Mouse (Mus musculus): ENCODE data around the gene Fancd2os. TPM values are rescaled to one million over a fixed set of nuclear protein-coding genes. Genes with fewer than 3 reads are reported as not detected.

Fancd2os gene
- polyA plus RNA-seq, 1 experiment from 2014 or later, result not detected

DNA sequence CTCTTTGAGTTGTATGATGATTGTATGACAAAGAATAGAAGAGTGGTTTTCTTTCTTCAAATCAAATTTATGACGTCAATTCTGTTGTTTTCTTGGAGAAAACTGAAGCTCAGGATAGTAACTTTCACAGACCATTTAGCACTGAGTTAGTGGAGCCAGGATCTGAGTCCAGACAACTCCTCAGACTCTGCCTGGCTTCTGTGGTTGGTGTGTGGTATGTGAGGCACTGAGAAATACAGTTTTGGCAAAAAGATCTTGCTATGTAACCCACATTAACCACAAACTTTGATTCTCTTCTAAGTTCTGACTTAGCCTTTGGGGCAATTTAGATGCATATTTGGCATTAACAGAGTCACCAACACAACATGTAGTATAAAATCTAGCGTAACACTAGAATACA, 7.9 kb downstream of the Fancd2os start:
- Histone ChIP-seq H3K4me3 (ENCODE audit: low read depth, low read length) (no peak overlapping the region), H3K4me1 (ENCODE audit: control insufficient read depth, insufficient read depth, low read length) (no peaks in the 10 kb centered on the region), H3K9me3 (replicated peaks; ENCODE audit: control insufficient read depth, low read length, poor library complexity, severe bottlenecking) (no peaks in the 10 kb centered on the region), H3K27me3 (ENCODE audit: control insufficient read depth, insufficient read depth, low read depth, low read length) (no peaks in the 10 kb centered on the region), H3K4me2 (ENCODE audit: low read length) (no peak overlapping the region), H3K36me3 (ENCODE audit: control insufficient read depth, insufficient read depth, low read length) (no peaks in the 10 kb centered on the region), H3K9ac (ENCODE audit: low read depth, low read length) (no peak overlapping the region), H3K27ac (ENCODE audit: low read length) (no peak overlapping the region)
- ATAC-seq, result no peak
- WGBS, result 97% methylated on average over 2 of the region's 2 CpGs

DNA sequence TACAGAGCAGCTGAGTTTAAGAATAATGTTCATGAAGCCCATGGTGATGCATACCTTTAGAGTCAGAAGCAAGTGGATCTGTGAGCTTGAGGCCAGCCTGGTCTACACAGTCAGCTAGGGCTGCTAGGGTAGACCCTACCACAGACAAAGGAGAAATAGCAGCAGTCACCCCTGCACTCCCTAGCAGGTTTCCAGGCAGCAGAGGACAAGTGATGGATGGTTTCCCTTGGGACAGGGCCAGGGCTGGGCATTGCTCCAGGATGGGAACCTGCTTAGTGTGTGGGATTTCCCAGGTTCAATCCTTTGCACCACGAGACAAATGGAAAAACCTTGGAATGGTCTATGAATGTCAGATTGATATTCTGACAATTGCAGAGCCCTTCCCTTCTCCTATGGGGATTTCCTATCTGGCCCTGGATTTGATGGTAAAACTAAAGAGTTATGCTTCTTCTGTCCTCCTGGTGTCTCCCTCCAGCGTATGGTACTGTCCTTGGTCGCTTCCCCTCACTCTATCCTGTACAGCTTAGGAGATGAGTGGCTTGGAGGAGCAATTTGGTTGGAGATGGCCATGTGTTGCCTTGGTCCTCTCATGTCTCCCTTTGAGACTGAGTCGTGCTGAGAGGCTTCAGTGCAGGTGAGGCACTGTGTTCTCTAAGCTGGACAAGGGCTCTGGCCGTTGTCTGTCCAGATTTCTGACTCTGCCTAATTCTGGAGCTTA, 13.9 kb downstream of the Fancd2os start:
- Histone ChIP-seq H3K9me3 (replicated peaks; ENCODE audit: control insufficient read depth, low read length, poor library complexity, severe bottlenecking) (no peaks in the 10 kb centered on the region), H3K27ac (ENCODE audit: low read length) (no peak overlapping the region), H3K4me1 (ENCODE audit: control insufficient read depth, insufficient read depth, low read length) (no peaks in the 10 kb centered on the region), H3K4me3 (ENCODE audit: low read depth, low read length) (no peak overlapping the region), H3K9ac (ENCODE audit: low read depth, low read length) (no peak overlapping the region), H3K27me3 (ENCODE audit: control insufficient read depth, insufficient read depth, low read depth, low read length) (no peaks in the 10 kb centered on the region), H3K4me2 (ENCODE audit: low read length) (no peak overlapping the region), H3K36me3 (ENCODE audit: control insufficient read depth, insufficient read depth, low read length) (no peaks in the 10 kb centered on the region)
- WGBS, result 76% methylated on average over 5 of the region's 5 CpGs
- ATAC-seq, result no peak

GRCm38 (mm10) chr6:113585065-113585464, 15.4 kb downstream of the Fancd2os start:
- Histone ChIP-seq H3K4me1 (ENCODE audit: control insufficient read depth, insufficient read depth, low read length) (no peaks in the 10 kb centered on the region), H3K27me3 (ENCODE audit: control insufficient read depth, insufficient read depth, low read depth, low read length) (no peaks in the 10 kb centered on the region), H3K27ac (ENCODE audit: low read length) (no peak overlapping the region), H3K4me2 (ENCODE audit: low read length) (no peak overlapping the region), H3K9me3 (replicated peaks; ENCODE audit: control insufficient read depth, low read length, poor library complexity, severe bottlenecking) (no peaks in the 10 kb centered on the region), H3K36me3 (ENCODE audit: control insufficient read depth, insufficient read depth, low read length) (no peaks in the 10 kb centered on the region), H3K4me3 (ENCODE audit: low read depth, low read length) (no peak overlapping the region), H3K9ac (ENCODE audit: low read depth, low read length) (no peak overlapping the region)
- ATAC-seq, result no peak
- 94% methylated on average over 5 of the region's 5 CpGs for WGBS

- Histone ChIP-seq H3K36me3 (ENCODE audit: control insufficient read depth, insufficient read depth, low read length) (no peaks in the 10 kb centered on the region), H3K9me3 (replicated peaks; ENCODE audit: control insufficient read depth, low read length, poor library complexity, severe bottlenecking) (no peaks in the 10 kb centered on the region), H3K27ac (ENCODE audit: low read length) (no peak overlapping the region), H3K4me2 (ENCODE audit: low read length) (no peak overlapping the region), H3K9ac (ENCODE audit: low read depth, low read length) (no peak overlapping the region), H3K4me3 (ENCODE audit: low read depth, low read length) (no peak overlapping the region), H3K4me1 (ENCODE audit: control insufficient read depth, insufficient read depth, low read length) (no peaks in the 10 kb centered on the region), H3K27me3 (ENCODE audit: control insufficient read depth, insufficient read depth, low read depth, low read length) (no peaks in the 10 kb centered on the region)
- WGBS, result 91% methylated on average over 4 of the region's 4 CpGs
- no peak for ATAC-seq
These were observed 17.5 kb downstream of the Fancd2os start for GRCm38 (mm10) chr6:113583023-113583422.

DNA sequence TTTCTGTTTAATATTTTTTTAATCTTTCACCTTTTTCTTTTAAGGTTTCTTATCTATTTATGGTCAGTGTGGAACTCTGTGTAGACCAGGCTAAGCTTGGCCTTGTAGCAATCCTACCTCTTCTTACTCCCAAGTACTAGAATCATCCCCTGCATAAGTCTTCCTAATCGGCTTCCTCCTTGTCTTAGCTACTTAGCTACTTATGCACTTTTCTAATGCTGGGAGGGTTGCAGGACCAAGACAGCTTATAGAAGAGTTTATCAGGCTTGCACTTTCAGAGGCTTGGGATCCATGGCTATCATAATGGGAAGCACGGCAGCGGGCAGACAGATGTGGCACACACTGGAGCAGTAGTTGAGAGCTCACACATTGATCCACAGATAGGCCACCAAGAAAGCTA, 21.2 kb downstream of the Fancd2os start:
- 93% methylated on average over 3 of the region's 3 CpGs for WGBS
- H3K27ac ChIP-seq (ENCODE audit: low read length), result no peak overlapping the region
- no peak overlapping the region for H3K4me2 ChIP-seq (ENCODE audit: low read length)
- no peak overlapping the region for H3K4me3 ChIP-seq (ENCODE audit: low read depth, low read length)
- H3K36me3 ChIP-seq (ENCODE audit: control insufficient read depth, insufficient read depth, low read length), result no peaks in the 10 kb centered on the region
- H3K9ac ChIP-seq (ENCODE audit: low read depth, low read length), result no peak overlapping the region
- H3K27me3 ChIP-seq (ENCODE audit: control insufficient read depth, insufficient read depth, low read depth, low read length), result no peaks in the 10 kb centered on the region
- no peaks in the 10 kb centered on the region for H3K9me3 ChIP-seq (replicated peaks; ENCODE audit: control insufficient read depth, low read length, poor library complexity, severe bottlenecking)
- no peak for ATAC-seq
- H3K4me1 ChIP-seq (ENCODE audit: control insufficient read depth, insufficient read depth, low read length), result no peaks in the 10 kb centered on the region

DNA sequence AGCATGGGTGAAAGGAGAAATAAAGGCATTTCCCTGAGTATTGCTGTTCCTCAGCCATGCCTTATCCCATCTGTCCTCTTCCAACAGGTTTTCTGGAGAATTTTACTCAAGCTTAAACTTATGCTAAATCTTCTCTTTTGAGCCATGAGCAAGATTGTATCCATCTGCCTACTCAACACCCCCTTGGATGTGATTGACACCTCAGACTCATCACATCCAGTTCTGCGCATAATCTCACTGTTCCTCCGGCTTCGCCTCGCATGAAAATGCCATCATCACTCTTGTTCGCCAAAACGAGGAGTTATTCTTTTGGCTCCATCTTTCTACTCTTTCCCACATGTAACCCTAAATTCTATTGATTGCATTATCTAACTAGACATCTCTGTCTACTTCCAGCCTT, 24.5 kb downstream of the Fancd2os start:
- no peaks in the 10 kb centered on the region for H3K4me1 ChIP-seq (ENCODE audit: control insufficient read depth, insufficient read depth, low read length)
- H3K36me3 ChIP-seq (ENCODE audit: control insufficient read depth, insufficient read depth, low read length), result no peaks in the 10 kb centered on the region
- H3K27me3 ChIP-seq (ENCODE audit: control insufficient read depth, insufficient read depth, low read depth, low read length), result no peaks in the 10 kb centered on the region
- H3K4me2 ChIP-seq (ENCODE audit: low read length), result no peak overlapping the region
- no peak for ATAC-seq
- H3K27ac ChIP-seq (ENCODE audit: low read length), result no peak overlapping the region
- 96% methylated on average over 6 of the region's 6 CpGs for WGBS
- no peak overlapping the region for H3K4me3 ChIP-seq (ENCODE audit: low read depth, low read length)
- H3K9ac ChIP-seq (ENCODE audit: low read depth, low read length), result no peak overlapping the region
- no peaks in the 10 kb centered on the region for H3K9me3 ChIP-seq (replicated peaks; ENCODE audit: control insufficient read depth, low read length, poor library complexity, severe bottlenecking)

GRCm38 (mm10) chr6:113564557-113564956, 36.0 kb downstream of the Fancd2os start:
- no peaks in the 10 kb centered on the region for H3K9me3 ChIP-seq (replicated peaks; ENCODE audit: control insufficient read depth, low read length, poor library complexity, severe bottlenecking)
- no peaks in the 10 kb centered on the region for H3K36me3 ChIP-seq (ENCODE audit: control insufficient read depth, insufficient read depth, low read length)
- no peaks in the 10 kb centered on the region for H3K4me1 ChIP-seq (ENCODE audit: control insufficient read depth, insufficient read depth, low read length)
- 91% methylated on average over 1 of the region's 1 CpGs for WGBS
- ATAC-seq, result no peak
- H3K4me3 ChIP-seq (ENCODE audit: low read depth, low read length), result no peak overlapping the region
- H3K4me2 ChIP-seq (ENCODE audit: low read length), result no peak overlapping the region
- no peaks in the 10 kb centered on the region for H3K27me3 ChIP-seq (ENCODE audit: control insufficient read depth, insufficient read depth, low read depth, low read length)
- no peak overlapping the region for H3K27ac ChIP-seq (ENCODE audit: low read length)
- no peak overlapping the region for H3K9ac ChIP-seq (ENCODE audit: low read depth, low read length)

DNA sequence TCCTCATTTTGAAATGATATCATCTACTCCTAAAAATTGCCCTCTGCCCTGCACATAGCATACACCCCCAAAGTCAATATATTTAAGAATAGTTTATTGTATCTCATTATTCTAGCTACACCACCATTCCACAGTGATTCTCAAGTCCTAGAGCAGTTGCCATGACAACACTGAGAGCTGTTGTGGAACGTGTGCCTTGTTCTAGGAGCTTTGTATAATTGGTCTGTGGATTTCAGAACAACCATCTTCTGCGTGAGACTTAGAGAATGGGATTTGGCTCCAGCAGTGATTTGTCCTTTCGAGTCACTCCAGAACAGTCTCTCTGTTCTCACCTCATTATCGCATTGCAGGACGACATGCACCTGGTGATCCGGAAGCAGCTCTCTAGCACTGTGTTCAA, 40.8 kb downstream of the Fancd2os start:
- Histone ChIP-seq H3K27ac (ENCODE audit: low read length) (no peak overlapping the region), H3K36me3 (ENCODE audit: control insufficient read depth, insufficient read depth, low read length) (no peaks in the 10 kb centered on the region), H3K9me3 (replicated peaks; ENCODE audit: control insufficient read depth, low read length, poor library complexity, severe bottlenecking) (no peaks in the 10 kb centered on the region), H3K4me1 (ENCODE audit: control insufficient read depth, insufficient read depth, low read length) (no peaks in the 10 kb centered on the region), H3K4me2 (ENCODE audit: low read length) (no peak overlapping the region), H3K4me3 (ENCODE audit: low read depth, low read length) (no peak overlapping the region), H3K27me3 (ENCODE audit: control insufficient read depth, insufficient read depth, low read depth, low read length) (no peaks in the 10 kb centered on the region), H3K9ac (ENCODE audit: low read depth, low read length) (no peak overlapping the region)
- 52% methylated on average over 6 of the region's 6 CpGs for WGBS
- no peak for ATAC-seq
